Mouse (Mus musculus): ENCODE measurements around the gene Sh3kbp1. TPM values are rescaled to one million over a fixed set of nuclear protein-coding genes. Genes with fewer than 3 reads are reported as not detected.

Gene Sh3kbp1
- polyA plus RNA-seq, 1 experiment: 18.0 TPM

DNA sequence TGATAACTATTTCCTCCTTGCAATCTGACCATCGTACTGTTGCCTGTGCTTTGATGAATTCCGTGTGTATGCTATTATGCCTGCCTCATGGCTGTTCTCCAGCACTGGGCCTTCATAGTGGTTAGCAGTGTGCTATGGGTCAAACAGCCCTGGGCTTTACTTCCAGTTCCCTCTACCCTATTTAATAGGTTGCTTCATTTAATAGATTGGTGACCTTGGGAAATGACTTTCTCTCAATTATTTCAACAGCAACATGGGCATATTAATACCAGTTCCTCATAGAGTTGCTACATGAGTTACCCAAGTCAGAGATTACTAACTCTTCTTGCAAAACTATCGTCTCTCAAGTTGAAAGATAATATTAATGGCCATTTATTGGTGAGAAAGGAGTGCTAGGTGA lies 285.0 kb downstream of the Sh3kbp1 start:
- Histone ChIP-seq H3K27ac (ENCODE audit: insufficient read depth, low read length) (no peak overlapping the region), H3K27me3 (ENCODE audit: control insufficient read depth, insufficient read depth, low read length) (no peaks in the 10 kb centered on the region), H3K4me3 (replicated peaks; ENCODE audit: insufficient read depth, low read depth, low read length) (no peak overlapping the region), H3K4me1 (ENCODE audit: control insufficient read depth, insufficient read depth, low read length) (no peaks in the 10 kb centered on the region)
- DNase-seq: no peak
- 88% methylated on average over 3 of the region's 3 CpGs for WGBS
- TF ChIP-seq CTCF (IDR thresholded peaks at IDR 0.05; ENCODE audit: borderline replicate concordance, insufficient read depth, low read depth, low read length): no peak
- TF ChIP-seq POLR2A (IDR thresholded peaks at IDR 0.05; ENCODE audit: borderline replicate concordance, insufficient read depth, low read length): no peak

DNA sequence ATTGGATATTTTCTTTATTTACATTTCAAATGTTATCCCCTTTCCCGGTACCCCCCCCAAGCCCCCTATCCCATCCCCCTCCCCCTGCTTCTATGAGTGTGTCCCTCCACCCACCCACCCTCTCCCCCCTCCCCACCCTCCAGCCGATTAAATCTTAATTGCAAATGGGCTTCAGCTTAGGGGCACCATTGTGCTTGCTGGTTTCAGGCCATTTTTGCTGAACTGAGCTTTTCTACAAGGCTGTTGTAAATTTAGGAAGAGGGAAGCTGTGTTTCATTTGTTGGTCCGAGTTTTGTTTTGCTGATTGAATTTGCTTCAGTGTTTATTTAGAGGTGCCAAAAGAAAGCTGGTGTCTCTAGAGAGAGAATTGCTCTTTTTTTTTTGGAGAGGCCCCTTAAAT lies 286.4 kb downstream of the Sh3kbp1 start:
- TF ChIP-seq POLR2A (IDR thresholded peaks at IDR 0.05; ENCODE audit: borderline replicate concordance, insufficient read depth, low read length): no peak
- no peak for TF ChIP-seq CTCF (IDR thresholded peaks at IDR 0.05; ENCODE audit: borderline replicate concordance, insufficient read depth, low read depth, low read length)
- Histone ChIP-seq H3K27ac (ENCODE audit: insufficient read depth, low read length) (no peak overlapping the region), H3K27me3 (ENCODE audit: control insufficient read depth, insufficient read depth, low read length) (no peaks in the 10 kb centered on the region), H3K4me3 (replicated peaks; ENCODE audit: insufficient read depth, low read depth, low read length) (no peak overlapping the region), H3K4me1 (ENCODE audit: control insufficient read depth, insufficient read depth, low read length) (no peaks in the 10 kb centered on the region)
- DNase-seq: no peak
- WGBS: 34% methylated on average over 3 of the region's 3 CpGs

GRCm38 (mm10) chrX:159915125-159915524 lies 288.1 kb downstream of the Sh3kbp1 start:
- no peak for DNase-seq
- no peak overlapping the region for H3K27ac ChIP-seq (ENCODE audit: insufficient read depth, low read length)
- 37% methylated on average over 1 of the region's 1 CpGs for WGBS
- TF ChIP-seq POLR2A (IDR thresholded peaks at IDR 0.05; ENCODE audit: borderline replicate concordance, insufficient read depth, low read length) (no peak), CTCF (IDR thresholded peaks at IDR 0.05; ENCODE audit: borderline replicate concordance, insufficient read depth, low read depth, low read length) (no peak)
- no peak overlapping the region for H3K4me3 ChIP-seq (replicated peaks; ENCODE audit: insufficient read depth, low read depth, low read length)
- H3K27me3 ChIP-seq (ENCODE audit: control insufficient read depth, insufficient read depth, low read length): no peaks in the 10 kb centered on the region
- no peaks in the 10 kb centered on the region for H3K4me1 ChIP-seq (ENCODE audit: control insufficient read depth, insufficient read depth, low read length)

GRCm38 (mm10) chrX:159924759-159925158 lies 297.7 kb downstream of the Sh3kbp1 start:
- no peak for DNase-seq
- no peak for TF ChIP-seq CTCF (IDR thresholded peaks at IDR 0.05; ENCODE audit: borderline replicate concordance, insufficient read depth, low read depth, low read length)
- TF ChIP-seq POLR2A (IDR thresholded peaks at IDR 0.05; ENCODE audit: borderline replicate concordance, insufficient read depth, low read length): no peak
- H3K27me3 ChIP-seq (ENCODE audit: control insufficient read depth, insufficient read depth, low read length): no peaks in the 10 kb centered on the region
- no peak overlapping the region for H3K4me3 ChIP-seq (replicated peaks; ENCODE audit: insufficient read depth, low read depth, low read length)
- 97% methylated on average over 6 of the region's 6 CpGs for WGBS
- H3K27ac ChIP-seq (ENCODE audit: insufficient read depth, low read length): no peak overlapping the region
- no peaks in the 10 kb centered on the region for H3K4me1 ChIP-seq (ENCODE audit: control insufficient read depth, insufficient read depth, low read length)

DNA sequence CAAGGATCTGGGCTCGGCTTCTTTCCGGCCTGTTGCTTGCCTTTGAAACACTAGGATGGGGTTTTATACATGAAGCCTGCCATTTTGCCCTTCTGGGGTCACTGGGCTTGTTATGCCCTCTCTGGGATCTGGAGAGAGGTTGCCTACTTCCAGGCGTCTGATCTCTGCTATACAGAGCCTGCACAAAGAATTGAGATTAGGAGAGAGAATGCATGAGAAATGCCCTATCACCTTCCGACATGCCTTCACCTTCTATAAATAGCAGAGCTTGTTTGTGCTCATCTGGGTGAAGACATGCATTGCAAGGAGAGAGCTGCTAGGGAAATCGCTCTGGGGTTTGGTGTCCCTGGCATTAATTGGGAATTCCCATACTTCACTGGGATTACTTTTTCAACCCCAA lies 301.1 kb downstream of the Sh3kbp1 start:
- no peak for TF ChIP-seq POLR2A (IDR thresholded peaks at IDR 0.05; ENCODE audit: borderline replicate concordance, insufficient read depth, low read length)
- no peak for TF ChIP-seq CTCF (IDR thresholded peaks at IDR 0.05; ENCODE audit: borderline replicate concordance, insufficient read depth, low read depth, low read length)
- no peak overlapping the region for H3K4me3 ChIP-seq (replicated peaks; ENCODE audit: insufficient read depth, low read depth, low read length)
- H3K27me3 ChIP-seq (ENCODE audit: control insufficient read depth, insufficient read depth, low read length): no peaks in the 10 kb centered on the region
- WGBS: 78% methylated on average over 5 of the region's 5 CpGs
- no peak for DNase-seq
- no peaks in the 10 kb centered on the region for H3K4me1 ChIP-seq (ENCODE audit: control insufficient read depth, insufficient read depth, low read length)
- H3K27ac ChIP-seq (ENCODE audit: insufficient read depth, low read length): no peak overlapping the region

DNA sequence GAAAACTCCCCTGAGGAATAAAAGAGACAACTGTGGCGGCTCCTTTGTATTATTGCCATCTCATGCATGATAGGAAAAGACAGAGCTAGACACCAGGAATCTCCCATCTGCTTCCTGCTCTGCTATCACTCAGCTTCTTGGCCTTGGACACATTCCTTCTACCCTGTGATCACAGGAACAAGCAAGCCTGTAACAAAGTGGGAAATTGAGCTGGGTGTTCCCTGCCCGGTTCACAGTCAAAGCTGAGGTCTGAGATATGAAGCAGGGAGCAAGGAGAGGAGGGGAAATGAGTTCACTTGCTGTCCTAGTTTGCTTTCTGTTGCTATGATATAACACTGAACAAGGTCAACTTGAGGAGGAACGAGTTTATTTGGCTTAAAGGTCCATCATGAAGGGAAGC lies 301.8 kb downstream of the Sh3kbp1 start:
- 36% methylated on average over 3 of the region's 3 CpGs for WGBS
- TF ChIP-seq CTCF (IDR thresholded peaks at IDR 0.05; ENCODE audit: borderline replicate concordance, insufficient read depth, low read depth, low read length) (no peak), POLR2A (IDR thresholded peaks at IDR 0.05; ENCODE audit: borderline replicate concordance, insufficient read depth, low read length) (no peak)
- no peak overlapping the region for H3K4me3 ChIP-seq (replicated peaks; ENCODE audit: insufficient read depth, low read depth, low read length)
- no peak overlapping the region for H3K27ac ChIP-seq (ENCODE audit: insufficient read depth, low read length)
- no peaks in the 10 kb centered on the region for H3K4me1 ChIP-seq (ENCODE audit: control insufficient read depth, insufficient read depth, low read length)
- H3K27me3 ChIP-seq (ENCODE audit: control insufficient read depth, insufficient read depth, low read length): no peaks in the 10 kb centered on the region
- no peak for DNase-seq

DNA sequence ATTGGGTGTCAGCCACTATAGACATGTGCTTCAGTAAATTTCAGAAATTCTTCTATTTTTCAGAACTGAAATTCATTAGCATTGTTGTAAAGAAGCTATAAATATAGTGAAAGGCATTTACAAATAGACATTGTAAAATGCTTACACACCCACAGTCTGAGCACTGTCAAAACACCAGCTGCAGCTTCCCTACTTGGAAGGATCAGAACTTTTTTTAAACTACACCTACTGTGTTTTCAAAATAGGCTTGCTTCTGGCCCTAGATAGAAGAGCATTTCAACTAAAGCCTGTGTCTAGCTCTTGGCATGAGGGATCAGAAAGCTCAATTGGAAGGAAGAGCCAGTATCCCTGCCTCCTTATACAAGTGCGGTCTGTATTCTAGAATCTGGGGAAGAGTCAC lies 305.0 kb downstream of the Sh3kbp1 start:
- WGBS: 90% methylated on average over 1 of the region's 1 CpGs
- Histone ChIP-seq H3K4me3 (replicated peaks; ENCODE audit: insufficient read depth, low read depth, low read length) (no peak overlapping the region), H3K27me3 (ENCODE audit: control insufficient read depth, insufficient read depth, low read length) (no peaks in the 10 kb centered on the region), H3K4me1 (ENCODE audit: control insufficient read depth, insufficient read depth, low read length) (no peaks in the 10 kb centered on the region), H3K27ac (ENCODE audit: insufficient read depth, low read length) (no peak overlapping the region)
- DNase-seq: no peak
- no peak for TF ChIP-seq CTCF (IDR thresholded peaks at IDR 0.05; ENCODE audit: borderline replicate concordance, insufficient read depth, low read depth, low read length)
- no peak for TF ChIP-seq POLR2A (IDR thresholded peaks at IDR 0.05; ENCODE audit: borderline replicate concordance, insufficient read depth, low read length)

DNA sequence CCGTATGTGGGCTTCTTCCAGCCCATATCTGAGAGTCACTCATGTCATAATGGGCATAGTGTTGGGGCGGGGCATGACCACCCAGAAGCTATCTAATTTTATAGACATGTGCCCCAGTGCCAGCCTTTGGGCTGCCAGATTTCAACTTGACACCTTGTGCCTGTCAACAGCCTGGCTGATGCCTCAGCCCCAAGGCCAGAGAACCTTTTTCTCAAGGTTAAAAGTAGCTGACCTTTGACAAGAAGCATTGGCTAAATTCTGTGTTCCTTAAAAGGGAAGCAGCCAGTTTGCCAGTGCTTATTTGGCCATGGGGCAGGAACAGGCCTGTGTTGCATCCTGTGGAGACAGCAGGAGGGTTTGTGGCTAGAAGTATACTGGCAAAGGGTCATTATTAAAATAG lies 315.5 kb downstream of the Sh3kbp1 start:
- H3K27ac ChIP-seq (ENCODE audit: insufficient read depth, low read length): no peak overlapping the region
- H3K4me1 ChIP-seq (ENCODE audit: control insufficient read depth, insufficient read depth, low read length): no peaks in the 10 kb centered on the region
- no peak overlapping the region for H3K4me3 ChIP-seq (replicated peaks; ENCODE audit: insufficient read depth, low read depth, low read length)
- WGBS: 71% methylated on average over 2 of the region's 2 CpGs
- TF ChIP-seq POLR2A (IDR thresholded peaks at IDR 0.05; ENCODE audit: borderline replicate concordance, insufficient read depth, low read length) (no peak), CTCF (IDR thresholded peaks at IDR 0.05; ENCODE audit: borderline replicate concordance, insufficient read depth, low read depth, low read length) (no peak)
- DNase-seq: no peak
- no peaks in the 10 kb centered on the region for H3K27me3 ChIP-seq (ENCODE audit: control insufficient read depth, insufficient read depth, low read length)

All from cerebellum, adult 2 months (tissue).